Mouse (Mus musculus): ENCODE measurements around the gene Nrap. TPM values are rescaled to one million over a fixed set of nuclear protein-coding genes. Genes with fewer than 3 reads are reported as not detected.
A peak's percentile ranks its signal among the peaks of the same experiment; 100 is the strongest.

The Nrap gene
- polyA plus RNA-seq, 1 experiment from 2014 or later = 2.6 TPM

GRCm38 (mm10) chr19:56400200-56400599 is 10.4 kb upstream of the Nrap start:
- Histone ChIP-seq H3K4me2 (ENCODE audit: low read depth, low read length) (peak overlapping the region; percentile 13; the same call in 1 of the 2 replicates), H3K4me1 (ENCODE audit: control insufficient read depth, insufficient read depth, low read length) (peaks cover 20% of the 10 kb centered on the region; the same call in 1 of the 2 replicates), H3K9me3 (replicated peaks; ENCODE audit: control insufficient read depth, low read length) (no peaks in the 10 kb centered on the region), H3K9ac (ENCODE audit: low read length) (no peak overlapping the region), H3K27ac (ENCODE audit: low read length) (no peak overlapping the region), H3K36me3 (ENCODE audit: control insufficient read depth, insufficient read depth, low read length) (no peaks in the 10 kb centered on the region), H3K27me3 (ENCODE audit: control insufficient read depth, insufficient read depth, low read length) (no peaks in the 10 kb centered on the region), H3K4me3 (replicated peaks; ENCODE audit: low read length) (no peak overlapping the region)
- WGBS = 39% methylated on average over 14 of the region's 14 CpGs
- ATAC-seq (ENCODE audit: insufficient read depth, low FRiP score) = peak; percentile 49; the same call in 1 of the 2 replicates

- Histone ChIP-seq H3K4me2 (ENCODE audit: low read depth, low read length) (no peak overlapping the region; the same call in 1 of the 2 replicates), H3K9ac (ENCODE audit: low read length) (no peak overlapping the region), H3K9me3 (replicated peaks; ENCODE audit: control insufficient read depth, low read length) (no peaks in the 10 kb centered on the region), H3K27me3 (ENCODE audit: control insufficient read depth, insufficient read depth, low read length) (no peaks in the 10 kb centered on the region), H3K4me1 (ENCODE audit: control insufficient read depth, insufficient read depth, low read length) (peaks cover 20% of the 10 kb centered on the region; the same call in 1 of the 2 replicates), H3K27ac (ENCODE audit: low read length) (no peak overlapping the region), H3K4me3 (replicated peaks; ENCODE audit: low read length) (no peak overlapping the region), H3K36me3 (ENCODE audit: control insufficient read depth, insufficient read depth, low read length) (no peaks in the 10 kb centered on the region)
- no peak for ATAC-seq (ENCODE audit: insufficient read depth, low FRiP score)
Observed at GRCm38 (mm10) chr19:56398528-56398795, 8.6 kb upstream of the Nrap start.

GRCm38 (mm10) chr19:56397663-56398527 is 8.1 kb upstream of the Nrap start:
- Histone ChIP-seq H3K9ac (ENCODE audit: low read length) (peak overlapping the region; percentile 89), H3K27ac (ENCODE audit: low read length) (peak overlapping the region; percentile 91)

GRCm38 (mm10) chr19:56396669-56397621 is 7.1 kb upstream of the Nrap start, which contains the start of gene Casp7:
Gene Casp7, plus strand, starts transcription at chr19:56397129.
- under 1% methylated on average over 66 of the region's 78 CpGs for WGBS
- peak within 1 kb of the TSS; percentile 72 for H3K4me3 ChIP-seq (replicated peaks; ENCODE audit: low read length)
- H3K4me1 ChIP-seq (ENCODE audit: control insufficient read depth, insufficient read depth, low read length) = peaks cover 25% of the 10 kb centered on the region; the same call in 1 of the 2 replicates
- no peaks in the 10 kb centered on the region for H3K27me3 ChIP-seq (ENCODE audit: control insufficient read depth, insufficient read depth, low read length)
- H3K9me3 ChIP-seq (replicated peaks; ENCODE audit: control insufficient read depth, low read length) = no peaks in the 10 kb centered on the region
- H3K9ac ChIP-seq (ENCODE audit: low read length) = peak within 1 kb of the TSS; percentile 89
- peak; percentile 71 for ATAC-seq (ENCODE audit: insufficient read depth, low FRiP score)
- H3K36me3 ChIP-seq (ENCODE audit: control insufficient read depth, insufficient read depth, low read length) = no peaks in the 10 kb centered on the region
- peak within 1 kb of the TSS; percentile 91 for H3K27ac ChIP-seq (ENCODE audit: low read length)
- H3K4me2 ChIP-seq (ENCODE audit: low read depth, low read length) = peak within 1 kb of the TSS; percentile 77

More at GRCm38 (mm10) chr19:56397663-56398527, 8.1 kb upstream of the Nrap start:
- Histone ChIP-seq H3K4me1 (ENCODE audit: control insufficient read depth, insufficient read depth, low read length) (peaks cover 20% of the 10 kb centered on the region; the same call in 1 of the 2 replicates), H3K4me3 (replicated peaks; ENCODE audit: low read length) (peak overlapping the region; percentile 72), H3K36me3 (ENCODE audit: control insufficient read depth, insufficient read depth, low read length) (no peaks in the 10 kb centered on the region), H3K27me3 (ENCODE audit: control insufficient read depth, insufficient read depth, low read length) (no peaks in the 10 kb centered on the region), H3K4me2 (ENCODE audit: low read depth, low read length) (peak overlapping the region; percentile 77), H3K9me3 (replicated peaks; ENCODE audit: control insufficient read depth, low read length) (no peaks in the 10 kb centered on the region)
- WGBS = 42% methylated on average over 11 of the region's 11 CpGs
- ATAC-seq (ENCODE audit: insufficient read depth, low FRiP score) = no peak

- H3K9me3 ChIP-seq (replicated peaks; ENCODE audit: control insufficient read depth, low read length) = no peaks in the 10 kb centered on the region
- ATAC-seq (ENCODE audit: insufficient read depth, low FRiP score) = no peak
- 38% methylated on average over 12 of the region's 12 CpGs for WGBS
- peak overlapping the region; percentile 77 for H3K4me2 ChIP-seq (ENCODE audit: low read depth, low read length)
- peaks cover 26% of the 10 kb centered on the region; the same call in 1 of the 2 replicates for H3K4me1 ChIP-seq (ENCODE audit: control insufficient read depth, insufficient read depth, low read length)
- peak overlapping the region; percentile 72 for H3K4me3 ChIP-seq (replicated peaks; ENCODE audit: low read length)
- no peak overlapping the region for H3K27ac ChIP-seq (ENCODE audit: low read length)
- H3K36me3 ChIP-seq (ENCODE audit: control insufficient read depth, insufficient read depth, low read length) = no peaks in the 10 kb centered on the region
- no peaks in the 10 kb centered on the region for H3K27me3 ChIP-seq (ENCODE audit: control insufficient read depth, insufficient read depth, low read length)
- H3K9ac ChIP-seq (ENCODE audit: low read length) = peak overlapping the region; percentile 89
Observed at GRCm38 (mm10) chr19:56396227-56396626, 6.4 kb upstream of the Nrap start.

- H3K4me3 ChIP-seq (replicated peaks; ENCODE audit: low read length) = no peak overlapping the region
- H3K4me2 ChIP-seq (ENCODE audit: low read depth, low read length) = no peak overlapping the region
- H3K27me3 ChIP-seq (ENCODE audit: control insufficient read depth, insufficient read depth, low read length) = no peaks in the 10 kb centered on the region
- H3K4me1 ChIP-seq (ENCODE audit: control insufficient read depth, insufficient read depth, low read length) = peaks cover 28% of the 10 kb centered on the region; the same call in 1 of the 2 replicates
- no peaks in the 10 kb centered on the region for H3K36me3 ChIP-seq (ENCODE audit: control insufficient read depth, insufficient read depth, low read length)
- no peak for ATAC-seq (ENCODE audit: insufficient read depth, low FRiP score)
- no peak overlapping the region for H3K9ac ChIP-seq (ENCODE audit: low read length)
- WGBS = 84% methylated on average over 16 of the region's 16 CpGs
- no peaks in the 10 kb centered on the region for H3K9me3 ChIP-seq (replicated peaks; ENCODE audit: control insufficient read depth, low read length)
- no peak overlapping the region for H3K27ac ChIP-seq (ENCODE audit: low read length)
Observed at GRCm38 (mm10) chr19:56395183-56395935, 5.5 kb upstream of the Nrap start.

GRCm38 (mm10) chr19:56393311-56393866 is 3.6 kb upstream of the Nrap start:
- H3K9me3 ChIP-seq (replicated peaks; ENCODE audit: control insufficient read depth, low read length) = no peaks in the 10 kb centered on the region
- H3K4me1 ChIP-seq (ENCODE audit: control insufficient read depth, insufficient read depth, low read length) = peaks cover 22% of the 10 kb centered on the region; the same call in 1 of the 2 replicates
- H3K4me3 ChIP-seq (replicated peaks; ENCODE audit: low read length) = no peak overlapping the region
- no peaks in the 10 kb centered on the region for H3K27me3 ChIP-seq (ENCODE audit: control insufficient read depth, insufficient read depth, low read length)
- no peak for ATAC-seq (ENCODE audit: insufficient read depth, low FRiP score)
- no peaks in the 10 kb centered on the region for H3K36me3 ChIP-seq (ENCODE audit: control insufficient read depth, insufficient read depth, low read length)
- no peak overlapping the region for H3K27ac ChIP-seq (ENCODE audit: low read length)
- H3K4me2 ChIP-seq (ENCODE audit: low read depth, low read length) = no peak overlapping the region
- no peak overlapping the region for H3K9ac ChIP-seq (ENCODE audit: low read length)
- 77% methylated on average over 9 of the region's 9 CpGs for WGBS

GRCm38 (mm10) chr19:56391307-56392046 is 1.6 kb upstream of the Nrap start:
- no peaks in the 10 kb centered on the region for H3K27me3 ChIP-seq (ENCODE audit: control insufficient read depth, insufficient read depth, low read length)
- 64% methylated on average over 6 of the region's 6 CpGs for WGBS
- H3K4me2 ChIP-seq (ENCODE audit: low read depth, low read length) = no peak overlapping the region
- no peaks in the 10 kb centered on the region for H3K9me3 ChIP-seq (replicated peaks; ENCODE audit: control insufficient read depth, low read length)
- H3K4me1 ChIP-seq (ENCODE audit: control insufficient read depth, insufficient read depth, low read length) = peaks cover 13% of the 10 kb centered on the region; the same call in 1 of the 2 replicates
- 0 out of 2 replicates have a peak overlapping the region, but pooled peaks have one; percentile 34 for H3K9ac ChIP-seq (ENCODE audit: low read length)
- peak; percentile 92 for ATAC-seq (ENCODE audit: insufficient read depth, low FRiP score)
- peak overlapping the region; percentile 66 for H3K27ac ChIP-seq (ENCODE audit: low read length)
- no peak overlapping the region for H3K4me3 ChIP-seq (replicated peaks; ENCODE audit: low read length)
- H3K36me3 ChIP-seq (ENCODE audit: control insufficient read depth, insufficient read depth, low read length) = no peaks in the 10 kb centered on the region

Measured in stomach, embryonic 16.5 days (tissue).